Mouse (Mus musculus) intestine, embryonic 15.5 days (tissue): ENCODE measurements around the gene Cgnl1. TPM values are rescaled to one million over a fixed set of nuclear protein-coding genes. Genes with fewer than 3 reads are reported as not detected.
A peak's percentile ranks its signal among the peaks of the same experiment; 100 is the strongest.

Experiments used
- ATAC-seq: fragments of 200-750 bp; cut with Nextera tagmentation; 2 replicates; pipeline ENCODE4 v1.8.0; 2017; ENCODE audit warnings: moderate TSS enrichment, moderate library complexity
- H3K27ac ChIP-seq: fragments of 300-500 bp; sonication (generic); 2 replicates; pipeline ENCODE4 v1.5.1; 2015; ENCODE audit warnings: mild to moderate bottlenecking, inconsistent platforms
- H3K27me3 ChIP-seq: fragments of 300-500 bp; sonication (generic); replicated peaks from 2 replicates; pipeline ENCODE4 v1.6.1; 2015; ENCODE audit warnings: inconsistent platforms
- H3K36me3 ChIP-seq: fragments of 300-500 bp; sonication (generic); 2 replicates; pipeline ENCODE4 v1.6.1; 2015; ENCODE audit warnings: inconsistent platforms
- H3K4me1 ChIP-seq: fragments of 300-500 bp; sonication (generic); replicated peaks from 2 replicates; pipeline ENCODE4 v1.6.1; 2015; ENCODE audit warnings: inconsistent platforms
- H3K4me2 ChIP-seq: fragments of 300-500 bp; sonication (generic); replicated peaks from 2 replicates; pipeline ENCODE4 v1.6.1; 2015; ENCODE audit warnings: mild to moderate bottlenecking, inconsistent platforms
- H3K4me3 ChIP-seq: fragments of 300-500 bp; sonication (generic); replicated peaks from 2 replicates; pipeline ENCODE4 v1.5.1; 2015; ENCODE audit warnings: inconsistent platforms
- H3K9ac ChIP-seq: fragments of 300-500 bp; sonication (generic); 2 replicates; pipeline ENCODE4 v1.6.1; 2015; ENCODE audit warnings: inconsistent platforms
- H3K9me3 ChIP-seq: fragments of 300-500 bp; sonication (generic); 2 replicates; pipeline ENCODE4 v1.6.1; 2016; ENCODE audit warnings: inconsistent platforms
- WGBS: fragments of 180-500 bp; shearing (Covaris S2); methylation state at CpG from one replicate; pipeline ENCODE4 v1.1.7; 2015; 5-methylcytosine and 5-hydroxymethylcytosine counted together
- polyA plus RNA-seq: library from polyadenylated mRNA; unstranded; fragments of >200 nt; fragmentation: Nextera tagmentation; extraction: Ambion mirVana; gene quantifications from 2 replicates; pipeline ENCODE4 v1.2.1, GENCODE M21; 2015

The Cgnl1 gene
- polyA plus RNA-seq, 1 experiment from 2014 or later = 9.0 TPM

- Histone ChIP-seq H3K27ac (no peak overlapping the region), H3K4me2 (no peak overlapping the region)
- WGBS = 61% methylated on average over 2 of the region's 2 CpGs
These were observed 182.3 kb downstream of the Cgnl1 start for GRCm38 (mm10) chr9:71588930-71589592.

GRCm38 (mm10) chr9:71586408-71586807 is 185.0 kb downstream of the Cgnl1 start:
- H3K4me2 ChIP-seq = no peak overlapping the region
- no peak overlapping the region for H3K9ac ChIP-seq
- no peaks in the 10 kb centered on the region for H3K9me3 ChIP-seq
- 0 out of 2 replicates have a peak, but pooled peaks cover 2% of the 10 kb centered on the region for H3K4me1 ChIP-seq
- H3K27me3 ChIP-seq = no peaks in the 10 kb centered on the region
- no peak overlapping the region for H3K4me3 ChIP-seq
- H3K36me3 ChIP-seq = no peaks in the 10 kb centered on the region
- ATAC-seq = no peak
- WGBS = 35% methylated on average over 3 of the region's 3 CpGs
- no peak overlapping the region for H3K27ac ChIP-seq

More at GRCm38 (mm10) chr9:71588930-71589592, 182.3 kb downstream of the Cgnl1 start:
- Histone ChIP-seq H3K4me3 (no peak overlapping the region), H3K9ac (no peak overlapping the region), H3K4me1 (peaks cover 18% of the 10 kb centered on the region), H3K9me3 (no peaks in the 10 kb centered on the region), H3K36me3 (no peaks in the 10 kb centered on the region), H3K27me3 (no peaks in the 10 kb centered on the region)
- ATAC-seq = no peak

GRCm38 (mm10) chr9:71582771-71583170 is 188.6 kb downstream of the Cgnl1 start:
- H3K4me1 ChIP-seq = no peaks in the 10 kb centered on the region
- no peak overlapping the region for H3K4me2 ChIP-seq
- H3K36me3 ChIP-seq = no peaks in the 10 kb centered on the region
- WGBS = 85% methylated on average over 1 of the region's 1 CpGs
- ATAC-seq = no peak
- no peak overlapping the region for H3K4me3 ChIP-seq
- no peaks in the 10 kb centered on the region for H3K27me3 ChIP-seq
- no peak overlapping the region for H3K27ac ChIP-seq
- H3K9ac ChIP-seq = no peak overlapping the region
- no peaks in the 10 kb centered on the region for H3K9me3 ChIP-seq

GRCm38 (mm10) chr9:71578896-71579564 is 192.4 kb downstream of the Cgnl1 start:
- ATAC-seq = peak; percentile 65
- Histone ChIP-seq H3K27me3 (no peaks in the 10 kb centered on the region), H3K27ac (no peak overlapping the region)

More at GRCm38 (mm10) chr9:71578896-71579564, 192.4 kb downstream of the Cgnl1 start:
- H3K36me3 ChIP-seq = no peaks in the 10 kb centered on the region
- H3K4me2 ChIP-seq = no peak overlapping the region
- WGBS = 54% methylated on average over 7 of the region's 7 CpGs
- no peak overlapping the region for H3K4me3 ChIP-seq
- no peak overlapping the region for H3K9ac ChIP-seq
- no peaks in the 10 kb centered on the region for H3K9me3 ChIP-seq
- no peaks in the 10 kb centered on the region for H3K4me1 ChIP-seq

Other genes starting within 250 kb of the Cgnl1 start
- 8.5 and 8.8 TPM in 2 replicates for gene Myzap, start 179.2 kb downstream of the Cgnl1 start, polyA plus RNA-seq